Mouse (Mus musculus): ENCODE results near the gene Prps2.
"Not testable (repeated sequence)": the region's sequence is repeated elsewhere in the genome, so short reads cannot be mapped to it uniquely, and the experiment has no call there.

Prps2 gene

DNA sequence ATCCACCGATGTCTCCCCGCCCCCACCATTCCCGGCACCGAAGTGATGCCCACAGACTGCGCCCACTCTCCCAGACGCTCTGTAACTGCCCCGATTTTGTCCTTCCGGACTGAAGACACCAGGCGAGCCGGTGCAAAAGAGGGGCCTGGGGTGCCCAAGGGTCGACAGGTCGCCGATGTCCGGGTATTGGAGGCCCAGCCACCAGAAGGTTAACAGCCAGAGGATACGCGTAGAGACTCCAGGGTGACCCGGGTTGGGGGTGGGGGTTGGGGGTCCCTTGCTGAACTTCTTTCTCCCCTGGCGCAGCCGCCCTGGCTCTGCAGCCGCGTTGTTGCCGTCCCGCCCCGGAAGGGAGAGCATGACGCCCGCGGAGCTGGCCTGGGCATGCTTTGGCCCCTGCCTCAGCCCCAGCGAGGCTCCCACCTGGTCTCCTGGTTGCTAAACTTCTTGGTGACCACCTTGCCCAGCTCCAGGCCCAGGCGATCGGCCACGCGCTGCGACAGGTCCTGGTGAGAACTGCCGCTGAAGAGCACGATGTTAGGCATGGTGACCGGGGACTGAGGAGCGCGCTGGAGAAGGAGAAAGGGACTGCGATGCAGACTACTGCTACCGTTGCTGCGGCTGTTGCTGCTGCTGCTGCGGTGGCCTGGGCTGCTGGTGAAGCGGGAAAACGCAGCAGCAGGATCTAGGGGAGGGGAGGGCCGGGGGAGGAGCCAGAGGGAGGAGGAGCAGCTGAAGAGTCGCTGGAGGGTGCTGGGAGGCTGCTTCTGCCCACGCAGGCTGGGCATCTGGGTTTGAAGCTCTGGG lies at the start of gene Prps2:
Gene Prps2, minus strand, starts transcription at position 703 of the 807 bp plus-strand sequence.
- peak; percentile 69 for DNase-seq (ENCODE audit: low spot score)

DNA sequence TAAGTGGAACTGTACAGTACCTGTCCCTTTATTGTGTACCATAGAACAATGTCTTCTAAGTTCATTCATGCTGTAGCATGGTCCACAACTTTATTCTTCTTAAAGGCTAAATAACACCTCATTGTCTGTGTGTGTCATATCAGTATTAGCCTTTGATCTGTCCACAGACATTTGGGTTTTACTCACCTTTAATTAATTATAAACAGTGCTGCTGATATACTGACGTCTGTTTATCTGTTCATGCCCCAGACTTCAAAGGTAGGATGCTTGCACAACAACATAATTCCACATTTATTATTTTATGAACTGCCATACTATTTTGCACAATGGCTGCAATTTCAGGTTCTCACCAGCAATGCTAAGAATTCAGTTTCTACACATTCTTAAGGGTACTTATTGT lies 35.1 kb upstream of the Prps2 start:
- no peak for DNase-seq (ENCODE audit: low spot score)

DNA sequence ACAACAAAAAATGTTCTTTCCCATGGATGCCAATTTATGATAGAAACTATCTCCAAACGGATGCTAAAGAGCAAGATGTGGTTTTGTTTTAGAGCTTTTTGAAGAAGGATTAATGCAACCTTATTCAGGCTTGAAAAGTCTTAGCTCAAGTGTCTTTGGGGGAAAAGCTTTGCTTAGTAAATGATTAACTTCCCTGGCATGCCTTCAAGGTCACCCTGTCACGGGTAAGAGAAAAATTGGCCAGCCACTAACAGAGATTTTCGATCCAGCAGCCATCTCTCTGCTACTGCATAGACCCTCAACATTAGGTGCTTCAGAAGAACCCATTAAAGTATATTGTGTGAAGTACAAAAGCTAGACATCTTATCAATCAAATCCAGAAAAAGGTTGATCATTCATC lies 12.4 kb upstream of the Prps2 start:
- DNase-seq (ENCODE audit: low spot score), result no peak

DNA sequence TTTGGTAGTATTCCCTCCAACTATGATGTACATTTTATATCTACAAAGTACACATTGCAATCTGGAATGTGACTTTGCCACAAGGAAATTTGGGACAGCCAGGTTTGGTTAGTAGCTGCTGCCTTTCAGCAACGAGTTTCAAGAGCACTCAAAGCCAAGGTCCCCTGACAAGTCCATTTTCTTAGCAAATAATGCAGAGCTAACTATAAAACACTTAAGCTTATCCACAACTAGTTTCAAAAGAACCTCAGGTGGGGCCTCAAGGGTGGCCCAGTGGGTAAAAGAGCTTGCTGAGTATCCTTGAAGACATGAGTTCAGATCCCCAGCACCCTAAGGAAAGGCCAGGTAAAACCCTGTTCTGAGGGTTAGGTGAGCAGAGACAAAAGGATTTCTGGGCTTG lies 4.1 kb upstream of the Prps2 start:
- DNase-seq (ENCODE audit: low spot score), result no peak

DNA sequence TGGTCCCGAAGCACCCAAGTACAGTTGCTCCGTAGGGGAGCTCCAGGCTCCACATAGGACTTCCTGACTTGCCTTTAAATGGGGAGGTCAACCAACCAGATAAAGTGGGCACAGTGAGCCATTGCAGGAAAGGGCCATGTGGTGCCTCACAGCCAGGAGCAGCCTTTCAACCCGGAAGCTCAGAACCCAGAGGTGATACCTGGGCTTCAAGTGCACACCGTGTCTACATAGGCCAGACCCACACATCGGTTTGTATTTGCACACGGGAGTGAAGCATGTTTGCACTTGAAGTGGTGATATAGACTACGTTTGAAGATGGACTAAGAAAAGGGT lies 271 bp upstream of the Prps2 start:
- no peak for DNase-seq (ENCODE audit: low spot score)

DNA sequence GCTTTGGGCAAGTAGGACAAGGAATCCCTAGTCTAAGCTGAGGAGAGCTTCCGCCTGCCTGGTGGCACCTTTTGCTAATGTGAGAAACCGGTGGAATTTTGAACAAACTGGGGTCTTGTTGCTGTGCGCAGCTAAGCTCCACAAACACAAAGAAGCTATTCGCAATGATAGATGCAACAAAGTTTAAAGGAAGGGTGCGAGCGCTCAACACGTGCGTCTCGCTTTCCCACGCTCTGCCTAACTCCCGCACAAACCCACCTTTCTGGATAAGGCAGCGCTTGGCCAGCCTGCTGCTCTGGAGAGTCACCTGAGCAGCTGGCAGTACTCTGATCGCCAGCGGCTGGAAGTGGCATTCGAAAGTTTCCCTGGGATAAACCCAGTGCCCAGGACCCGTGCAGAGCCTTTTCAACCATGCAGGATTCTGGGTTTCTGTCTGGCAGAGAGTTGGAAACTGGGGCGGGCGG lies 934 bp downstream of the Prps2 start:
- DNase-seq (ENCODE audit: low spot score), result peak; percentile 27

DNA sequence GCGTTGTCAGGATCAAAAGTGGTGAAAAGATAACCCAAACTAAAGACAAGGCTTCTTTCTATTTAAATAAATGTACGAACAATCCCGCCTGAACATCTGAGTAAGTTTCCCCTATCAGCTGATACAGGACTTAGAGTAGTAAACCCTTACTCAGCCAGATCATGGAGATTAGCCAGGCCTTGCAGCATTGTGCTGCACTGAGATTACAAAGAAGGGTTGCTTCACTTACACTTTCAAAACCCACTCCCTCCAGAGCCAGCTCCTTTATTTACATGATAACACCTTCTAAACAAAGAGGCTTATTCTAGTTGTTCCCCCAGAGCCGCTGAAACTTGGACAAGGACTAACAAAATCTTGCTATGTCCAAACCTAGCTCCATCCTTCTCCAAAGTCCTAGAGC lies 2.5 kb downstream of the Prps2 start:
- DNase-seq (ENCODE audit: low spot score), result no peak

DNA sequence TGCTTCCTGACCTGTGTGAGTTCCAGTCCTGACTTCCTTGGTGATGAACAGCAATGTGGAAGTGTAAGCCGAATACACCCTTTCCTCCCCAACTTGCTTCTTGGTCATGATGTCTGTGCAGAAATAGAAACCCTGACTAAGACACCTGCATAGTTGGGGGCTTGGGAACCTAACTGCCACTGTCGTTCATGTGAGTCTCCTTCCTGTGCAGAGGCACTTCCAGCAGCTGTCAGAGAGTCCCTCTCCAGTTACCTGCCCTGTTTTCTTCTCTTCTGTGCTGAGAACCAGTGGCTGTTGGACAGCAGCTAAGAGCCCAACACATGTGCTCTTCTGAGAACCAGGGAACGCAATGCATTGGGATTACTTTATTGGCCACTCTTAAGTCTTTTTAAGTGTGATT lies 21.3 kb downstream of the Prps2 start:
- not testable (repeated sequence) for DNase-seq (ENCODE audit: low spot score)

DNA sequence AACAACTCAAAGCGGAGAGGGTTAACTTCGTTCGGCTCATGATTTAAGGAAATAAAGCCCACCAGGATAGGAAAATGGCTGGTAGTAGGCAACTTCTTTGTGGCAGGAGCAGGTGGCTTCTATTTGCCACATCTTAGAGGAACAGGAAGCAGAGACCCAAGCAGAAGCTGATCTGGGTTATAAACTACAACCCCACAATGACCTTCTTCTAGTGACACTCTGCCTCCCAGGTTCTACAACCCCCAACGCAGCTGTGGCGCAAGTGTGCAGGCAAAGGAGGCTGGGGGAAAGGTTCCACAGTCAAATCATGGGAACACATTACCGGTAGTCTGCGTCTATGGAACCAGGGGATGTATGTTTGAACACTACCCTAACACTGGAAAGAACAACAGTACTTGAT lies 22.8 kb downstream of the Prps2 start:
- DNase-seq (ENCODE audit: low spot score), result no peak

DNA sequence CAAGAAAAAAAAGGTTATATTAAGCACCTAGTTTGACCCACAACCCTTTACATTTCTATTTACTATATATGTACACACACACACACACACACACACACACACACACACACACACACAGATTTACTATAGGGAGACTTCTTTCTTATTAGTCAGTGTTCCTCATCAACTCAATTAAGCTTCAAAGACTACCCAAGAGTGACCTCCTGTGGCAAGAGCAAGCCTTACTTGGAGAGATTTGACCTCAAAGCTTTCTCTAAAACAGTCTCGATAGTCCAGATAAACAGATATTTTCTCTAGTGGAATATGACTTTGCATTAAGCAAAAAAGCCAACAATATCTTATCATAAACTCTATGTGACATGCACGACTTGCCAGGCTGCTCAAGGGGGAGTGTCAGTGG lies 25.1 kb downstream of the Prps2 start:
- peak; percentile 11 for DNase-seq (ENCODE audit: low spot score)

DNA sequence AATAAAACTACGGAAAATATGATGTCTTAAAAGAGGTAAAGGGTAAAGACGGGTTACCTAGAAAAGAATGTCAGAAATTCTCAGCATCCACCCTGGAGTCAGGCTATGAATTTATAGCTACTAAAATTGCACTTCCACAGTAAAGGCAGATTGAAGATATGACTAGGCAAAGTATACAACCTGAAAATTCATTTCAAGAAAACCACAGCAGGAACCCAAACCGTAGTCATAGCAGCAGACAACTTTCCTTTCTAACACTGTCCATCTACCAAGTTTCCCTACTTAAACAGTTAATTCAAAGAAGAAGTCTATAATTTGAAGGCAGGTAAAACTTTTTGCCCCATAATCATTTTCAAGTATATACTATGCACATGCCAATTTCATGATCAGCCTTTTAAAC lies 26.6 kb downstream of the Prps2 start:
- DNase-seq (ENCODE audit: low spot score), result no peak

DNA sequence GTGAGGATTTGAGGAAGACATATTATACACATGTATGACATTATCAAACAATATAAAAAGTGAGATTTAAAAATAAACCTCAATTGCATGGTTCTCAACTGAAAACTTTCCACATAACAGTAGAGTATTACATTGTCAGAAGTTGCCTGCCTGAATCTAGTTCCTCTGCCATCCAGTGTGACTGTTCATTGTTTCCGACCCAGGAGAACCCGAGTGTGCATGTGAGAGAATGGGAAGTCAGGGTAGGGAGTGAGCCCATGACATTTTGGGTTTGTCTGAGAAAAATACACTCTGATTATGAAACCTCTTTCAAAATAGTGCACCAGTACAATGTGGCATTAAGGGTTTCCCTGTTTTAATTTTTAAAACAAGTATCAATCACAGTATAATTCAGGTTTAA lies 28.9 kb downstream of the Prps2 start:
- DNase-seq (ENCODE audit: low spot score), result no peak

DNA sequence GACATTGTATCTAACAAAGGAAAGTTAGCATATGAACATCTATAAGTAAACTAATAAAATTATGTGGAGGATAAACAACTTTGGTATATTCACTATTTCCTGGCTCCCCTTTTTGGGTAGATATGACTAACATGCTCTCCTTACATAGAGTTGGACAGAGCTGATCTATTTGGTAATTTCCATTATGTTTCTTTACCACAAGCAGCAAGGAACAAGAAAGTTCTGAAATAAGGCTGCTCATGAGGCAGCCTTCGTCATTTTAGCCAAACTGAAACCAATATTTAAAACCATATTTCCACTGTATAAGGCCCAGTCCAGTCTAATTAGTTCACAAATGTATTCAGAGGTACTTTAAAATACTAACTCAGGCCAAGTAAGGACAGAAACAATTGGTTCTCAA lies 36.1 kb downstream of the Prps2 start:
- DNase-seq (ENCODE audit: low spot score), result no peak

DNA sequence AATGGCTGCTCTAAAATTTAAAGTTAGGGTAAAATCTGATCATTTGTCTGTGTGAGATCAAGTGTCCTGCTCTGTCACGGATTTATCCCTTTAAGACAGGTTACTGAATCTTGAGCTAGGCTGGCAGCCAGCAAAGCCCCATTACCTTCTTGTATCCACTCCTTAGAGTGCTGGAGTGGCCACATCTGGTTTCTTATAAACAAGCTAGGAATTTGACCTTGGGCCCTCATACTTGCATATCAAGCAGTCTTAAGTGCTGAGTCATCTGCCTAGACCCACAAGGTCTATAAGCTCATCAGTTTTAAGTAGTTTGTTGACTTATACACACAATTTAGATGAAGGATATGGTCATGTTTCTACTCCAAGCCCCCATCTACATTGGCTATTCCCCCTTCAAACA lies 38.2 kb downstream of the Prps2 start:
- DNase-seq (ENCODE audit: low spot score), result no peak

DNA sequence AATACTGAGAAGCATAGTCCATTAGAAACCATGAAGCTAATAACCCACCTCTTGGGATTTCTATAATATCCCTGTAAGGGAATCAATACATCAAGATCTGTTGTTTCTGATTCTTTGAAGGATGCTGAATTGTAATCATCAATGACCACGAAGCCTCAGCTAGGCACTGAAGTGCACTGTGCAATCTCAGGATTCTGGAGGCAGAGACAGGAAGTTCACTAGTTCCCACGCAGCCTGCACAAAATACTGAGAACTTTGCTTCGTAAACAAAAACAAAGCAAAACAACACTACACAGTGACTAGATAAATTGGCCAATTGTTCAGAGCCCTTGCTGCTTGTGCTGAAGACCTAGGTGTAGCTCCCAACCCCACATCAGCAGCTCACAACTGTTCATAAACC lies 40.7 kb downstream of the Prps2 start:
- DNase-seq (ENCODE audit: low spot score), result no peak

DNA sequence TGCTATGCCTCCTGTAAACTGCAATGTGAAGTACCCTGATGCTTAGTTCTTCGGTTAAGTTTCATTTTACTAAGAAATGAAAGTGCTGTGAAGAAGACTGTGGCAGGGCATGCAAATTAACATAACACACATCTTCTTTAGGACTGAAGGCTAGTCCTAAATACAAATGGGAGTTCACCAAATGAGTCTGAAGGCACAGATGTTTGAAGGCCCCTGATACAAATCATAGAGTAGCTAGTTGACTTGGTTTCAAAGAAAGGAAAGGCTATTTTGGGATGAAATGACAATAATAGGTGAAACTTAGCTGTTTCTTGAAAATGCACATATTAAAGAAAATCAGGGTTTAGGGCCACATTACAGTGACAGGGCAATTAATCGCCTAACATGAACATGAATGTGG lies 42.4 kb downstream of the Prps2 start:
- no peak for DNase-seq (ENCODE audit: low spot score)

DNA sequence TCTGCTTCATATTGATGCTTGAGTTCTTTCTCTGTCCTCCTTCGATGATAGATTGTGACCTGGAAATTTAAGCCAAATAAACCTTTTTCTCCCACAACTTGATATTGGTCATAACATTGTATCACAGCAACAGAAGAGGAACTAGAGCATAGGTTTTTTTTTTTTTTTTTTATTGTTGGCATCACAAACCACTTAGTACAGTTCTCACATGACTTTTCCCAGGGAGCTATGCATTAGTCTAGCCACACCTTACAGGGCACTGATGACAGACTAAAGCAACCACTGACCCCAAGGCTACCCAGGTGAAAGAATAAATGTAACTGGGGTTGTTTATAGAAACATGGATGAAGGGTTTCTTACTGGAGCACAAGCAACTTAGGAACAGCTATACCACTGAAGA lies 44.6 kb downstream of the Prps2 start:
- DNase-seq (ENCODE audit: low spot score), result no peak

DNA sequence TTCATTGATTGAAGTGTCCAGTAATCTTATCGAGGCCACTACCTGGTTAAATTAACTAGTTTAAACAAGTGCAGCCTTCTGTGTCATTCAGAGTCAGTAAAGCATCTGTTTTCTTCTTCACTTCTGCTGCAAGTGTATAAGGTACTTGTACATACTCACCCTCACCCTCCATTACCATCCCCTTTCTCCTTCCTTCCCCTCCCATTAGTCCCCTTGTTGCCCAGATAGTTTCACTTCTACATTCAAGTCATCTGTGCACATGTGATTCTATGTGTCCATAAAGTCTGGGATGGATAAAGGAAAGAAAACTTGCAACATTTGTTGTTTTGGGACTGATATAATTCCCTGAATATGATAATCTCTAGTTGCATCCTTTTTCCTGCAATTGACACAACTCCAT lies 48.0 kb downstream of the Prps2 start:
- DNase-seq (ENCODE audit: low spot score), result no peak

DNA sequence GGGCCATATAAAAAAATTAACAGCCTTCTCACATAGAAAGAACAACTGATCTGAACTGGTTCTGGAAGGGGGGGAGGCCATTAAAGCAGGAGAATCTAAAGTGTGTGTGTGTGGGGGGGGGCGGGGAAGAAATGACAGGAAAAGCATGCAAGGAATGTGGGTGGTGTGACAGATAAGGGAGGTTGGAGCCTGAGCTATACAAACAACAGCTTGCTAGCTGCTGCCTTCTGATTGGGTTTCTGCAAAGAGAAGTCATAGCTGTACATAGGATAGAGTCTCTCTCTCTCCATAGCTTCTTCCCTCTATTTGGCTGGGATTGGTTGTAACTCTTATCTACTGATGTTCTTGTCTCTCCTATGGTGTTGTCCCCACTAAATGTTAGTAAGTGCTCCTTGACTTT lies 49.9 kb downstream of the Prps2 start:
- no peak for DNase-seq (ENCODE audit: low spot score)

DNA sequence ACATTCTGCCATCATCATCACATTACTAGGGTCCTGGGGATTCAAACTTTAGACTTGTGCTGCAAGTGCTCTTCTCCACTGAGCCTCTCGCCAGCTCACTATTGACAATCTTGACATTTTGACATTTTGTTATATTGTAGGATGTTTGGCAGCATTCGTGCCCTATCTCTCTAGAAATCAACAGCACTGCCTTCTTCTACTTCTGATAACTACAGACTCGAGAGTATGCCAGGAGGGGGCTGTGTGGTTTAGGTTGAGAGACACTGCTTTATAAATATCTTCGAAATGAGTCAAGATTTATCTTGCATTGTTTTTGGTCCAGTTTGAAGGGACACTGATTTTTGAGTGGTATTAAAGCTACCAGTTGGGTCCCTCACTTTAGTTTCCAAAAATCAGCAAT lies 51.6 kb downstream of the Prps2 start:
- no peak for DNase-seq (ENCODE audit: low spot score)

DNA sequence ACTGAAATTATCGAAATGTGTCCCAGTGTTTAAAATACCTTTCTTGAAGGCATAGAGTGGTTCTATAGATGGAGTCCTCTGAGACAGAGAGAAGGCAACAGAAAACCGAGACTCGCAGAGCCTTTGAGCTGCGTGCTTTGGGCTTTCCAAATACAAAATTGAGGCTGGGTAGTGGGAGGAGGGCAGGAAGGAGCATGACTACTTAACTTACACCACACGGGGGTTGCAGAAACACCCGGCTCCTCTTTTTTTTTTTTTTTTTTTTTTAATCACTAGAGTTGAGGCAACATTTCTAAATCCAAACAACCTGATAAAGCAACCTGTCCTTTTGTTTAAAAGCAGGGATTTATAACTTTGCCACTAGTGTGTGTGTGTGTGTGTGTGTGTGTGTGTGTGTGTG lies 52.1 kb downstream of the Prps2 start, which contains the start of gene Tlr7:
Gene Tlr7, minus strand, starts transcription at position 160 of the 400 bp plus-strand sequence.
- no peak for DNase-seq (ENCODE audit: low spot score)

DNA sequence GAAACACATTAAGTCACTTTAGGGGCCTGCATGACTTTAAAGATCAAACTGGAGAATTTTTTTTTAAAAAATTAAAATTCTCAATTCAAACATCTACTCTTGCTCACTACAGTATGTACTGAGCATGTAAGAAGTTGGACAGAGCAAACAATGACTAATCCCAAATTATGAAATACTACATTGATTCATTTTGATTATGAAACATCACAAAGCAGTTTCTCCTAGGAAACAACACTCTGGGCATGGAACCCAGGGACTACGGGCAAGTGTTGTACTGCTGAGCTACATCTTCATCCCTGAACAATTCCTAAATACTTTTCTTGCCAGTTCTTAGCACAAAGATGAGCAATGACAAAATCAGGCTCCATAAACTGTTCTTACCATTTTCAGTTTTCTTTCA lies 52.9 kb downstream of the Prps2 start:
- no peak for DNase-seq (ENCODE audit: low spot score)

DNA sequence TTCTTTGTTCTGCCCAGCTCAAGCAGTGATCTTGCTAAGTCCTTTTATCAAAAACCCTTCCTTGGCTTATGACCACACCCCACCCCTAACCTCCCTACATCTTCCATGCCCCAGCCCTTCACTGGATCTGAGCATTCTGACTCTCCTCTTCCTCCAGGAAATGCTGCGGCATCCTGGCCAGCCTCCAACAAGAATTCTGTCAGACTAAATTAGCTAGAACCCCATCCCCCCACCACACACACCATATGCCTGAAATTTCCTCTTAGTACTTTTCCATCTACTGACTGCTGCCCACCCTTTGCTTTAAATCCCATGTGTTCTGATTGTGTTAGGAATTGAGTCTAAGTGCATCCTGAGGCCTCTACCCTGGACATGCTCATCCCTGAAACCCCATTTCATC lies 53.5 kb downstream of the Prps2 start:
- DNase-seq (ENCODE audit: low spot score), result no peak

DNA sequence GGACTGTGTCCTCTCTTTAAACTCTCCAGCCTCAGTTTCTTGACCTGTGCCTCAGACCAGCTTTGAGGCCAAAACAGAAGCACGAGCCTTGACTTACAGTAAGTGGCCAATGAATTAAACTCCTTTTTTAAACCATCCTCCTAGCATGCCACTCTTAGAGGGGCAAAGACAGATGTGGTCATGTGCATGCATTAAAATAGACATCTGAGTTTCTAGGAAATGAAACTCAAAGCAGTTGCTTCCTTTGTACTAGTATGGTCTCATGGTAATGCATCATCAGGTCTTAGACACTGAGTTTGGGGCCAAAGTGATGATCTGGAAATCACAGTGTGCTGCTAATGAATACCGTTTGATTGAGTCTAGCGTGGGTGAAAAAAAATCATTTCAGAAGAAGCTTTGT lies 54.0 kb downstream of the Prps2 start:
- no peak for DNase-seq (ENCODE audit: low spot score)
